Mouse (Mus musculus): ENCODE data around the gene Acad8.

Acad8 gene

GRCm38 (mm10) chr9:26978776-26979175 lies 20.6 kb downstream of the Acad8 start:
- no peak for DNase-seq

GRCm38 (mm10) chr9:26977754-26978153 lies 21.6 kb downstream of the Acad8 start:
- DNase-seq, result no peak

- no peak for DNase-seq
Observed at GRCm38 (mm10) chr9:26947790-26948189, 51.6 kb downstream of the Acad8 start.

GRCm38 (mm10) chr9:26924146-26924545 lies 75.2 kb downstream of the Acad8 start:
- DNase-seq, result no peak
